Mouse (Mus musculus) cerebellum, postnatal 14 days (tissue): ENCODE data around the gene Pgam2.
A peak's percentile ranks its signal among the peaks of the same experiment; 100 is the strongest.
"Not testable (repeated sequence)": the region's sequence is repeated elsewhere in the genome, so short reads cannot be mapped to it uniquely, and the experiment has no call there.

Experiments used
- DNase-seq, 2 experiments: peaks; one replicate each; pipeline ENCODE4 v3.0.0; 2021; ENCODE audit warnings: mixed read lengths in 2 of 2

Pgam2 gene

GRCm38 (mm10) chr11:5803551-5803981 is at the start of gene Pgam2:
Pgam2 (minus strand) TSS chr11:5803733.
- DNase-seq: peak in 1 of 2 experiments; percentile 23

- DNase-seq: no peak
Observed at GRCm38 (mm10) chr11:5852314-5852713, 48.8 kb upstream of the Pgam2 start.

GRCm38 (mm10) chr11:5851021-5851736 is 47.6 kb upstream of the Pgam2 start:
- DNase-seq: no peak

GRCm38 (mm10) chr11:5850452-5850851 is 46.9 kb upstream of the Pgam2 start:
- DNase-seq: no peak

- peak in 1 of 2 experiments; percentile 40 for DNase-seq
Observed at GRCm38 (mm10) chr11:5849316-5849715, 45.8 kb upstream of the Pgam2 start.

- no peak for DNase-seq
Observed at GRCm38 (mm10) chr11:5848741-5849140, 45.2 kb upstream of the Pgam2 start.

- no peak for DNase-seq
Observed at GRCm38 (mm10) chr11:5846639-5847345, 43.3 kb upstream of the Pgam2 start.

- no peak for DNase-seq
Observed at GRCm38 (mm10) chr11:5843131-5843530, 39.6 kb upstream of the Pgam2 start.

GRCm38 (mm10) chr11:5841751-5842150 is 38.2 kb upstream of the Pgam2 start:
- DNase-seq: no peak

- DNase-seq: no peak
Observed at GRCm38 (mm10) chr11:5840346-5840745, 36.8 kb upstream of the Pgam2 start.

GRCm38 (mm10) chr11:5837251-5838246 is 34.0 kb upstream of the Pgam2 start, which contains the start of gene Polm:
Polm (minus strand) TSS chr11:5838016.
- peak; percentile 94 to 95 for DNase-seq

- DNase-seq: peak; percentile 53 to 60
Observed at GRCm38 (mm10) chr11:5836126-5836525, 32.6 kb upstream of the Pgam2 start.

- DNase-seq: no peak
Observed at GRCm38 (mm10) chr11:5835057-5835456, 31.5 kb upstream of the Pgam2 start.

- no peak for DNase-seq
Observed at GRCm38 (mm10) chr11:5834506-5834905, 31.0 kb upstream of the Pgam2 start.

GRCm38 (mm10) chr11:5829327-5829726 is 25.8 kb upstream of the Pgam2 start:
- DNase-seq: no peak

GRCm38 (mm10) chr11:5828509-5829191 is 25.1 kb upstream of the Pgam2 start:
- DNase-seq: no peak

GRCm38 (mm10) chr11:5827931-5828330 is 24.4 kb upstream of the Pgam2 start:
- no peak for DNase-seq

- DNase-seq: no peak
Observed at GRCm38 (mm10) chr11:5825432-5825831, 21.9 kb upstream of the Pgam2 start.

GRCm38 (mm10) chr11:5819223-5819622 is 15.7 kb upstream of the Pgam2 start:
- DNase-seq: no peak

GRCm38 (mm10) chr11:5813381-5813780 is 9.8 kb upstream of the Pgam2 start:
- DNase-seq: no peak

- not testable (repeated sequence) for DNase-seq
Observed at GRCm38 (mm10) chr11:5809487-5809886, 6.0 kb upstream of the Pgam2 start.

GRCm38 (mm10) chr11:5807956-5808355 is 4.4 kb upstream of the Pgam2 start:
- no peak for DNase-seq
